8 mouse cellular contexts compared by ENCODE assay signal in the genomic region with DNA sequence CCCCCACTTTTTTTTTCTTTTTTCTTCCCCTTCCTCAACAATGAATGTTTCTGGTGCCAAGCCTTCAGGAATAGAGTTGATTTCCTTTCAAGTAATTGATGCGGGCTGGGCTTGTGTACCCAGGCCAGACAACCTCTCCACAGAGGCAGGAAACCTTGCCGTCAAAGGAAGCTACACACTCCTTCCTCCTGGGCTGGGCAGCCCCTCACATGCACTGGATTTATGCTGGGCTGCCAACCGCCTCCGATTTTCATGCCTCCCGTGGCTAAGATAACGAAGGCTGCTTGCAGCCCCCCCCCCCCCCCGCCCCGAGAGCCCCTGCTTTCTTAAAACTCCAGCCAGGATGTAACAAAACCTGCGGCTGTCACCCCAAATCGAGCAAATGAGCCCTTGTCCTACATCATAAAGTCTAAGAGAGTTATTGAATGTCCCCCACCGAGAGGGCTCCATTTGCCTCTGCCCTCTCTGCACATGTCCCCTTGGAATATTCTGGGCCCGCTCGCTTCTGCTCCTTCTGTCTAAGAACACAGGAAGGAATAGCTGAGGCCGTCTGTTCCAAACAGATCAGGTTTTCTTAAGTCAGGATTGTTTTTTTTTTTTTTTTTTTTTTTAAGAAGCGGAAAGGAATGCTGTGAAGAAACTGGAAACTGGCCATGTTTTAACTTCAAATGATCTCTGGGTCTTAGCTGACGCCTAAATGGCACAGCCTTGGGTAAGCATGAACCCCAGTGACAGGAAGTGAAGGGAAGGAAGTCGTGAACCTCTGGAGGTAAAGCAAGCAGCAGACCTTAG.
DNase-seq lines count a peak whose midpoint lies in the region; ATAC-seq and TF ChIP-seq lines count a peak whose summit lies in the region.

No protein-coding gene starts in this region.

- H3K4me3 ChIP-seq in heart, adult 2 months, result no peak overlapping the region
- no peak overlapping the region for H3K4me3 ChIP-seq in forebrain, embryonic 13.5 days
- no peak overlapping the region for H3K4me3 ChIP-seq in limb, embryonic 11.5 days (ENCODE audit: low read depth, low read length)

- TF ChIP-seq EP300 in heart, adult 2 months (IDR thresholded peaks at IDR 0.05; ENCODE audit: insufficient read depth, low read depth, low read length), result no peak

- no peak overlapping the region for H3K9ac ChIP-seq in heart, adult 2 months (ENCODE audit: low read depth, low read length)
- H3K9ac ChIP-seq in forebrain, embryonic 13.5 days, result no peak overlapping the region
- H3K9ac ChIP-seq in limb, embryonic 11.5 days (ENCODE audit: low read length), result no peak overlapping the region

- H3K9me3 ChIP-seq in forebrain, embryonic 13.5 days (replicated peaks), result no peaks in the 10 kb centered on the region
- H3K9me3 ChIP-seq in limb, embryonic 11.5 days (ENCODE audit: control insufficient read depth, low read length), result no peaks in the 10 kb centered on the region

- intact Hi-C loops in heart, adult 2 months (cut with DNase I), result loop anchor here (5.0 kb wide), 1 partner anchor 340 kb away; no protein-coding TSS in a partner anchor

- H3K4me1 ChIP-seq in heart, adult 2 months (ENCODE audit: control insufficient read depth, insufficient read depth, low read length), result peaks cover 2% of the 10 kb centered on the region; the same call in 1 of the 2 replicates
- peaks cover 50% of the 10 kb centered on the region for H3K4me1 ChIP-seq in forebrain, embryonic 13.5 days
- H3K4me1 ChIP-seq in limb, embryonic 11.5 days (ENCODE audit: control insufficient read depth, insufficient read depth, low read length), result peaks cover 5% of the 10 kb centered on the region; the same call in 1 of the 2 replicates

- ATAC-seq in forebrain, embryonic 13.5 days, result peak; percentile 52; the same call in 1 of the 2 replicates
- ATAC-seq in limb, embryonic 11.5 days (ENCODE audit: insufficient number of reproducible peaks, low FRiP score, low TSS enrichment, low read depth), result 0 out of 2 replicates have a peak, but pooled peaks have one; percentile 45

- no peaks in the 10 kb centered on the region for H3K79me2 ChIP-seq in heart, adult 2 months (replicated peaks; ENCODE audit: control insufficient read depth, insufficient read depth, low read length)

- no peaks in the 10 kb centered on the region for H3K36me3 ChIP-seq in heart, adult 2 months (ENCODE audit: control insufficient read depth, insufficient read depth, low read length)
- H3K36me3 ChIP-seq in forebrain, embryonic 13.5 days (ENCODE audit: poor library complexity, severe bottlenecking), result no peaks in the 10 kb centered on the region
- no peaks in the 10 kb centered on the region for H3K36me3 ChIP-seq in limb, embryonic 11.5 days (ENCODE audit: control insufficient read depth, insufficient read depth, low read length)

- TF ChIP-seq POLR2A in heart, adult 2 months (IDR thresholded peaks at IDR 0.05; ENCODE audit: insufficient read depth, low read depth, low read length), result no peak

- no peak overlapping the region for H3K27ac ChIP-seq in heart, adult 2 months
- no peak overlapping the region; the same call in 1 of the 2 replicates for H3K27ac ChIP-seq in forebrain, embryonic 13.5 days
- no peak overlapping the region for H3K27ac ChIP-seq in limb, embryonic 11.5 days (replicated peaks; ENCODE audit: low read depth, low read length)

- DNase-seq in heart, postnatal 4 days, result peak; percentile 6
- DNase-seq in heart, adult 2 months, result no peak
- DNase-seq in embryo, embryonic 10.5 days (ENCODE audit: low spot score), result peak; percentile 72
- DNase-seq in limb, embryonic 11.5 days (ENCODE audit: low spot score), result peak; percentile 55
- DNase-seq in layer of hippocampus, adult 11-12 months (ENCODE audit: low spot score), result no peak
- no peak for DNase-seq in gastrocnemius, postnatal 4 days (ENCODE audit: low spot score in 2 of 2)
- DNase-seq in thymus, postnatal 4 days, result no peak

- no peaks in the 10 kb centered on the region for H3K27me3 ChIP-seq in heart, adult 2 months (ENCODE audit: control insufficient read depth, insufficient read depth, low read length)
- H3K27me3 ChIP-seq in forebrain, embryonic 13.5 days, result peaks cover 75% of the 10 kb centered on the region
- peaks cover 36% of the 10 kb centered on the region for H3K27me3 ChIP-seq in limb, embryonic 11.5 days (ENCODE audit: control insufficient read depth, insufficient read depth, low read length)

- no peak for TF ChIP-seq CTCF in heart, adult 2 months (IDR thresholded peaks at IDR 0.05)

- WGBS in heart, adult 2 months, result 25% methylated on average over 16 of the region's 17 CpGs
- 6% methylated on average over 16 of the region's 17 CpGs for WGBS in forebrain, embryonic 13.5 days
- WGBS in limb, embryonic 11.5 days, result 9% methylated on average over 17 of the region's 17 CpGs

- H3K4me2 ChIP-seq in forebrain, embryonic 13.5 days, result peak overlapping the region; percentile 19
- peak overlapping the region; percentile 26; the same call in 1 of the 2 replicates for H3K4me2 ChIP-seq in limb, embryonic 11.5 days (ENCODE audit: low read depth, severe bottlenecking)

Comparison
In these comparisons a context has a peak if more than half of its experiments do, and no peak if none do; other contexts are left out.
1. DNase-seq: peak in heart, postnatal 4 days (single experiment), embryo, embryonic 10.5 days (single experiment) and limb, embryonic 11.5 days (single experiment); none in heart, adult 2 months (0 of 2), layer of hippocampus, adult 11-12 months (single experiment), gastrocnemius, postnatal 4 days (0 of 2) and thymus, postnatal 4 days (single experiment).